Mouse (Mus musculus): ENCODE results near the gene Ankmy2. TPM values are rescaled to one million over a fixed set of nuclear protein-coding genes. Genes with fewer than 3 reads are reported as not detected.

Gene Ankmy2
- polyA plus RNA-seq (2016; fragmentation: Nextera tagmentation; extraction: Ambion mirVana) = 30.2 and 32.2 TPM in 2 replicates

GRCm38 (mm10) chr12:36156637-36157303 is at the start of gene Ankmy2:
TSS of gene Ankmy2 (plus strand) at chr12:36157114.
- H3K4me3 ChIP-seq = peak within 1 kb of the TSS; percentile 82
- WGBS = under 1% methylated on average over 42 of the region's 42 CpGs
- peak within 1 kb of the TSS; percentile 75 for H3K4me2 ChIP-seq (replicated peaks)

GRCm38 (mm10) chr12:36108442-36108841 is 48.5 kb upstream of the Ankmy2 start:
- H3K9me3 ChIP-seq = no peaks in the 10 kb centered on the region
- 95% methylated on average over 5 of the region's 5 CpGs for WGBS
- no peak overlapping the region for H3K4me3 ChIP-seq
- H3K4me2 ChIP-seq (replicated peaks) = no peak overlapping the region
- H3K27ac ChIP-seq = no peak overlapping the region
- H3K36me3 ChIP-seq = peaks cover 74% of the 10 kb centered on the region
- no peak for ATAC-seq (ENCODE audit: low FRiP score, low read depth)
- H3K9ac ChIP-seq = no peak overlapping the region
- H3K4me1 ChIP-seq = no peaks in the 10 kb centered on the region
- H3K27me3 ChIP-seq (replicated peaks) = no peaks in the 10 kb centered on the region

More at GRCm38 (mm10) chr12:36156637-36157303, at the start of gene Ankmy2:
- H3K36me3 ChIP-seq = no peaks in the 10 kb centered on the region
- peak within 1 kb of the TSS; percentile 70; the same call in 1 of the 2 replicates for H3K27ac ChIP-seq
- H3K9me3 ChIP-seq = no peaks in the 10 kb centered on the region
- ATAC-seq (ENCODE audit: low FRiP score, low read depth) = peak; percentile 98
- H3K27me3 ChIP-seq (replicated peaks) = no peaks in the 10 kb centered on the region
- H3K9ac ChIP-seq = peak within 1 kb of the TSS; percentile 83
- H3K4me1 ChIP-seq = peaks cover 23% of the 10 kb centered on the region

GRCm38 (mm10) chr12:36110457-36110856 is 46.5 kb upstream of the Ankmy2 start:
- Histone ChIP-seq H3K4me2 (replicated peaks) (no peak overlapping the region), H3K27me3 (replicated peaks) (no peaks in the 10 kb centered on the region), H3K9ac (no peak overlapping the region), H3K9me3 (no peaks in the 10 kb centered on the region), H3K4me3 (no peak overlapping the region), H3K4me1 (no peaks in the 10 kb centered on the region), H3K36me3 (peaks cover 81% of the 10 kb centered on the region), H3K27ac (no peak overlapping the region)
- no peak for ATAC-seq (ENCODE audit: low FRiP score, low read depth)
- 94% methylated on average over 5 of the region's 5 CpGs for WGBS

- WGBS = 92% methylated on average over 5 of the region's 5 CpGs
- H3K4me1 ChIP-seq = no peaks in the 10 kb centered on the region
Measured at GRCm38 (mm10) chr12:36111110-36111509, 45.8 kb upstream of the Ankmy2 start.

GRCm38 (mm10) chr12:36112081-36112480 is 44.8 kb upstream of the Ankmy2 start:
- 97% methylated on average over 3 of the region's 3 CpGs for WGBS
- ATAC-seq (ENCODE audit: low FRiP score, low read depth) = no peak
- Histone ChIP-seq H3K27me3 (replicated peaks) (no peaks in the 10 kb centered on the region), H3K9ac (no peak overlapping the region), H3K27ac (no peak overlapping the region), H3K4me2 (replicated peaks) (no peak overlapping the region), H3K36me3 (peaks cover 82% of the 10 kb centered on the region), H3K9me3 (no peaks in the 10 kb centered on the region), H3K4me3 (no peak overlapping the region), H3K4me1 (no peaks in the 10 kb centered on the region)

More at GRCm38 (mm10) chr12:36111110-36111509, 45.8 kb upstream of the Ankmy2 start:
- peaks cover 82% of the 10 kb centered on the region for H3K36me3 ChIP-seq
- no peaks in the 10 kb centered on the region for H3K27me3 ChIP-seq (replicated peaks)
- no peak overlapping the region for H3K9ac ChIP-seq
- no peaks in the 10 kb centered on the region for H3K9me3 ChIP-seq
- no peak for ATAC-seq (ENCODE audit: low FRiP score, low read depth)
- no peak overlapping the region for H3K27ac ChIP-seq
- H3K4me2 ChIP-seq (replicated peaks) = no peak overlapping the region
- H3K4me3 ChIP-seq = no peak overlapping the region

- Histone ChIP-seq H3K4me2 (replicated peaks) (no peak overlapping the region), H3K27me3 (replicated peaks) (no peaks in the 10 kb centered on the region), H3K9me3 (no peaks in the 10 kb centered on the region), H3K4me1 (no peaks in the 10 kb centered on the region), H3K9ac (no peak overlapping the region), H3K4me3 (no peak overlapping the region), H3K36me3 (peaks cover 64% of the 10 kb centered on the region), H3K27ac (no peak overlapping the region)
- no peak for ATAC-seq (ENCODE audit: low FRiP score, low read depth)
- WGBS = 95% methylated on average over 6 of the region's 6 CpGs
Measured at GRCm38 (mm10) chr12:36117161-36117560, 39.8 kb upstream of the Ankmy2 start.

- Histone ChIP-seq H3K4me2 (replicated peaks) (no peak overlapping the region), H3K4me3 (no peak overlapping the region), H3K27me3 (replicated peaks) (no peaks in the 10 kb centered on the region), H3K9me3 (no peaks in the 10 kb centered on the region), H3K9ac (no peak overlapping the region), H3K4me1 (no peaks in the 10 kb centered on the region), H3K27ac (no peak overlapping the region), H3K36me3 (peaks cover 62% of the 10 kb centered on the region)
- no peak for ATAC-seq (ENCODE audit: low FRiP score, low read depth)
- WGBS = 96% methylated on average over 3 of the region's 3 CpGs
Measured at GRCm38 (mm10) chr12:36119244-36119643, 37.7 kb upstream of the Ankmy2 start.

- Histone ChIP-seq H3K4me2 (replicated peaks) (no peak overlapping the region), H3K9ac (no peak overlapping the region), H3K4me1 (no peaks in the 10 kb centered on the region), H3K27ac (no peak overlapping the region), H3K36me3 (peaks cover 33% of the 10 kb centered on the region), H3K9me3 (no peaks in the 10 kb centered on the region), H3K4me3 (no peak overlapping the region), H3K27me3 (replicated peaks) (no peaks in the 10 kb centered on the region)
- no peak for ATAC-seq (ENCODE audit: low FRiP score, low read depth)
- WGBS = 89% methylated on average over 5 of the region's 5 CpGs
Measured at GRCm38 (mm10) chr12:36126049-36126448, 30.9 kb upstream of the Ankmy2 start.

- Histone ChIP-seq H3K27ac (no peak overlapping the region), H3K36me3 (peaks cover 29% of the 10 kb centered on the region), H3K9ac (no peak overlapping the region), H3K4me2 (replicated peaks) (no peak overlapping the region), H3K4me1 (no peaks in the 10 kb centered on the region), H3K4me3 (no peak overlapping the region), H3K27me3 (replicated peaks) (no peaks in the 10 kb centered on the region), H3K9me3 (no peaks in the 10 kb centered on the region)
- WGBS = 95% methylated on average over 5 of the region's 5 CpGs
- no peak for ATAC-seq (ENCODE audit: low FRiP score, low read depth)
Measured at GRCm38 (mm10) chr12:36129826-36130225, 27.1 kb upstream of the Ankmy2 start.

- H3K27me3 ChIP-seq (replicated peaks) = no peaks in the 10 kb centered on the region
- H3K27ac ChIP-seq = no peak overlapping the region
- no peaks in the 10 kb centered on the region for H3K4me1 ChIP-seq
- no peak overlapping the region for H3K4me3 ChIP-seq
- no peaks in the 10 kb centered on the region for H3K9me3 ChIP-seq
- H3K9ac ChIP-seq = no peak overlapping the region
- H3K36me3 ChIP-seq = peaks cover 39% of the 10 kb centered on the region
- 91% methylated on average over 2 of the region's 2 CpGs for WGBS
- no peak for ATAC-seq (ENCODE audit: low FRiP score, low read depth)
- no peak overlapping the region for H3K4me2 ChIP-seq (replicated peaks)
Measured at GRCm38 (mm10) chr12:36132254-36132653, 24.7 kb upstream of the Ankmy2 start.

- H3K4me2 ChIP-seq (replicated peaks) = no peak overlapping the region
- no peak overlapping the region for H3K4me3 ChIP-seq
- no peaks in the 10 kb centered on the region for H3K27me3 ChIP-seq (replicated peaks)
- no peaks in the 10 kb centered on the region for H3K9me3 ChIP-seq
- ATAC-seq (ENCODE audit: low FRiP score, low read depth) = no peak
- peaks cover 40% of the 10 kb centered on the region for H3K36me3 ChIP-seq
- 88% methylated on average over 3 of the region's 3 CpGs for WGBS
- no peak overlapping the region for H3K9ac ChIP-seq
- no peak overlapping the region for H3K27ac ChIP-seq
- no peaks in the 10 kb centered on the region for H3K4me1 ChIP-seq
Measured at GRCm38 (mm10) chr12:36132668-36133067, 24.2 kb upstream of the Ankmy2 start.

GRCm38 (mm10) chr12:36133547-36133946 is 23.4 kb upstream of the Ankmy2 start:
- Histone ChIP-seq H3K9ac (no peak overlapping the region), H3K36me3 (peaks cover 43% of the 10 kb centered on the region), H3K4me1 (no peaks in the 10 kb centered on the region), H3K4me3 (no peak overlapping the region), H3K27ac (no peak overlapping the region), H3K27me3 (replicated peaks) (no peaks in the 10 kb centered on the region), H3K9me3 (no peaks in the 10 kb centered on the region), H3K4me2 (replicated peaks) (no peak overlapping the region)
- ATAC-seq (ENCODE audit: low FRiP score, low read depth) = no peak
- WGBS = 96% methylated on average over 5 of the region's 5 CpGs

GRCm38 (mm10) chr12:36134111-36134510 is 22.8 kb upstream of the Ankmy2 start:
- H3K4me3 ChIP-seq = no peak overlapping the region
- H3K4me2 ChIP-seq (replicated peaks) = no peak overlapping the region
- no peaks in the 10 kb centered on the region for H3K9me3 ChIP-seq
- no peaks in the 10 kb centered on the region for H3K27me3 ChIP-seq (replicated peaks)
- no peaks in the 10 kb centered on the region for H3K4me1 ChIP-seq
- WGBS = 94% methylated on average over 5 of the region's 5 CpGs
- H3K27ac ChIP-seq = no peak overlapping the region
- ATAC-seq (ENCODE audit: low FRiP score, low read depth) = no peak
- H3K36me3 ChIP-seq = peaks cover 40% of the 10 kb centered on the region
- H3K9ac ChIP-seq = no peak overlapping the region

Data from neural tube, embryonic 12.5 days (tissue).